Mouse (Mus musculus) hindbrain, embryonic 15.5 days (tissue): Measurements from ENCODE around the gene Kcnk6. TPM values are rescaled to one million over a fixed set of nuclear protein-coding genes. Genes with fewer than 3 reads are reported as not detected.
"Not testable (repeated sequence)": the region's sequence is repeated elsewhere in the genome, so short reads cannot be mapped to it uniquely, and the experiment has no call there.

ENCODE experiments used
- ATAC-seq: fragments of 200-750 bp; cut with Nextera tagmentation; 2 replicates; pipeline ENCODE4 v1.8.0; 2017; ENCODE audit warnings: low read depth, moderate number of reproducible peaks, moderate TSS enrichment; ENCODE audit not compliant: low FRiP score
- H3K27ac ChIP-seq: fragments of 300-500 bp; sonication (generic); replicated peaks from 2 replicates; pipeline ENCODE4 v1.5.1; 2015; ENCODE audit warnings: mild to moderate bottlenecking, inconsistent platforms
- H3K27me3 ChIP-seq: fragments of 300-500 bp; sonication (generic); 2 replicates; pipeline ENCODE4 v1.6.1; 2015; ENCODE audit warnings: control low read depth, inconsistent platforms
- H3K36me3 ChIP-seq: fragments of 300-500 bp; sonication (generic); 2 replicates; pipeline ENCODE4 v1.6.1; 2015; ENCODE audit warnings: control low read depth, inconsistent platforms
- H3K4me1 ChIP-seq: fragments of 300-500 bp; sonication (generic); replicated peaks from 2 replicates; pipeline ENCODE4 v1.6.1; 2015; ENCODE audit warnings: control low read depth, inconsistent platforms
- H3K4me2 ChIP-seq: fragments of 300-500 bp; sonication (generic); 2 replicates; pipeline ENCODE4 v1.6.1; 2015; ENCODE audit warnings: moderate library complexity, mild to moderate bottlenecking, inconsistent platforms
- H3K4me3 ChIP-seq: fragments of 300-500 bp; sonication (generic); 2 replicates; pipeline ENCODE4 v1.5.1; 2015; ENCODE audit warnings: mild to moderate bottlenecking, inconsistent platforms
- H3K9ac ChIP-seq: fragments of 300-500 bp; sonication (generic); 2 replicates; pipeline ENCODE4 v1.6.1; 2015; ENCODE audit warnings: inconsistent platforms
- H3K9me3 ChIP-seq: fragments of 300-500 bp; sonication (generic); 2 replicates; pipeline ENCODE4 v1.6.1; 2016; ENCODE audit warnings: control low read depth, inconsistent platforms
- WGBS: fragments of 180-500 bp; shearing (Covaris S2); methylation state at CpG from one replicate; pipeline ENCODE4 v1.1.7; 2015; 5-methylcytosine and 5-hydroxymethylcytosine counted together
- polyA plus RNA-seq: library from polyadenylated mRNA; unstranded; fragments of >200 nt; fragmentation: Nextera tagmentation; extraction: Ambion mirVana; gene quantifications from 2 replicates; pipeline ENCODE4 v1.2.1, GENCODE M21; 2015

The Kcnk6 gene
- polyA plus RNA-seq, 1 experiment from 2014 or later: 0.77 TPM

- Histone ChIP-seq H3K4me2 (peak overlapping the region; percentile 43), H3K27me3 (peaks cover 3% of the 10 kb centered on the region; the same call in 1 of the 2 replicates), H3K9ac (0 out of 2 replicates have a peak overlapping the region, but pooled peaks have one; percentile 1), H3K27ac (no peak overlapping the region), H3K4me1 (peaks cover 10% of the 10 kb centered on the region), H3K36me3 (no peaks in the 10 kb centered on the region), H3K4me3 (0 out of 2 replicates have a peak overlapping the region, but pooled peaks have one; percentile 1), H3K9me3 (no peaks in the 10 kb centered on the region)
- ATAC-seq: peak; percentile 61
- WGBS: 10% methylated on average over 16 of the region's 16 CpGs
These were observed 7.4 kb downstream of the Kcnk6 start for GRCm38 (mm10) chr7:29224756-29225394.

DNA sequence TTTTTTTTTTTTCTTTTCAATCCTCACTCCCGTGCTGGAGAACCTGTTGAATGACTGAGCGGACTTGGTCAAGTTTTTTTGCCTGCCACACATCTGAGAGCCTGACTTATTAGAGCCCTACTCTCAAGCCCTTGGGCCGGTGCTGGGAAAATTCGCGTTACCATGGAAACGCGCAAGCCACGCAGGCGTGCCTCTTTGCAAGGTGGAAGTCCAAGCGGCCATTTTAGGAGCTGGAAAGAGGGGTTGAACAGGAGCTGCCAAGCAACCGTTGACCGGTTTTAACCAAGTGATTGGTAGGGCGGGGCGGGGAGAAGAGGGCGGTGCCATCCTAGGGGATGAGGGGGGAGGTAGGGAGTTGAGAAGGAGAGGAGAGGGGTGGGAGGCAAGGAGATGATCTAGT, 17.5 kb downstream of the Kcnk6 start:
- Histone ChIP-seq H3K27ac (no peak overlapping the region), H3K4me1 (peaks cover 23% of the 10 kb centered on the region), H3K27me3 (peaks cover 10% of the 10 kb centered on the region), H3K9me3 (no peaks in the 10 kb centered on the region), H3K4me3 (no peak overlapping the region), H3K4me2 (0 out of 2 replicates have a peak overlapping the region, but pooled peaks have one; percentile 11), H3K9ac (no peak overlapping the region), H3K36me3 (no peaks in the 10 kb centered on the region)
- no peak for ATAC-seq
- 41% methylated on average over 15 of the region's 15 CpGs for WGBS

GRCm38 (mm10) chr7:29214236-29214635, 18.1 kb downstream of the Kcnk6 start:
- Histone ChIP-seq H3K9ac (no peak overlapping the region), H3K27me3 (peaks cover 10% of the 10 kb centered on the region), H3K27ac (no peak overlapping the region), H3K36me3 (no peaks in the 10 kb centered on the region), H3K4me3 (0 out of 2 replicates have a peak overlapping the region, but pooled peaks have one; percentile 34), H3K4me1 (peaks cover 23% of the 10 kb centered on the region), H3K9me3 (no peaks in the 10 kb centered on the region), H3K4me2 (peak overlapping the region; percentile 58)
- 62% methylated on average over 2 of the region's 2 CpGs for WGBS
- ATAC-seq: no peak

DNA sequence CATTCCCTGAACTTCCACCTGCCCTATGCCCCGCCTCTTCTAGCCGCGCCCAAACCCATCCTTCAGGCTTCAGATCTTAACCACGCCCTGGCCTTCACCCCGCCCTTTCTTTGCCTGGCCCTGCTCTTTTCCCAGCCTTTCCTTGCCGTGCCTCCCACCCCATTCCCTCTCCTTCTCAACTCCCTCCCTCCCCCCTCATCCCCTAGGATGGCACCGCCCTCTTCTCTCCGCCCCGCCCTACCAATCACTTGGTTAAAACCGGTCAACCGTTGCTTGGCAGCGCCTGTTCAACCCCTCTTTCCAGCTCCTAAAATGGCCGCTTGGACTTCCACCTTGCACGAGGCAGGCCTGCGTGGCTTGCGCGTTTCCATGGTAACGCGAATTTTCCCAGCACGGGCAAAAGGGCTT, 18.6 kb downstream of the Kcnk6 start, which contains the start of gene Catsperg1:
Catsperg1 (minus strand) TSS at position 361 of the 408 bp plus-strand sequence.
- Histone ChIP-seq H3K4me1 (peaks cover 23% of the 10 kb centered on the region), H3K9me3 (no peaks in the 10 kb centered on the region), H3K27me3 (peaks cover 10% of the 10 kb centered on the region), H3K4me2 (peak within 1 kb of the TSS; percentile 58), H3K9ac (no peak within 1 kb of the TSS), H3K36me3 (no peaks in the 10 kb centered on the region), H3K27ac (peak within 1 kb of the TSS; percentile 71; the same call in 1 of the 2 replicates), H3K4me3 (peak within 1 kb of the TSS; percentile 34)
- 3% methylated on average over 20 of the region's 20 CpGs for WGBS
- ATAC-seq: peak; percentile 77

DNA sequence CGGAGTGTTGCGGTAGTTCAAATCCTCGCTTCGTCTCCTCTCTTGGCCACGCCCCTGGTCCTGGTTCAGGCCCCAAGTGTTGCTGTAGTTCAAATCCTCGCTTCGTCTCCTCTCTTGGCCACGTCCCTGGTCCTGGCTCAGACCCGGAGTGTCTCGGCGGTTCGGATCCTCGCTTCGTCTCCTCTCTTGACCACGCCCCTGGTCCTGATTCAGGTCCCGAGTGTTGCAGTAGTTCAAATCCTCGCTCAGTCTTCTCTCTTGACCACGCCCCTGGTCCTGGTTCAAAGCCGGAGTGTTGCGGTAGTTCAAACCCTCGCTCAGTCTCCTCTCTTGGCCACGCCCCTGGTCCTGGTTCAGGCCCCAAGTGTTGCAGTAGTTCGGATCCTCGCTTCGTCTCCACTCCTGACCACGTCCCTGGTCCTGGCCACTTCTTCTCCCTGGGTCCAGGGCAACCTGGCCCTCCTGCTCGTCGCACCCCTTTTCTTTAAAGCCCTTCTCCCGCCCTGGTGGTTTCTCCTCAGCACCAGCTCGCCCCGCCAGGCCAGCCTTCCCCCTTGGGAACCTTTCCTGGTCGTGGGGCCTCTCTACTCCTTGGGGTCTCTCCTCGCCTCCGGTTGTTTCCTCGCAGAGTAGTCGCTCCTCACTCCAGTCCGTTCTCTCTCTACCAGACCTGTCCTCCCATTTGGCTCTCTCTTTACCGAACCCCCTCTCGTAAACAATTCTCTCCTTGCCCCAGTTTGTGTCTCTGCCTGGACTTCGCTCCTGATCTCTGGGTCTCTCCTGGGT, 19.3 kb downstream of the Kcnk6 start:
- Histone ChIP-seq H3K4me1 (peaks cover 23% of the 10 kb centered on the region), H3K4me3 (peak overlapping the region; percentile 34), H3K4me2 (peak overlapping the region; percentile 58)
- 17% methylated on average over 40 of the region's 40 CpGs for WGBS
- not testable (repeated sequence) for H3K9me3 ChIP-seq, H3K9ac ChIP-seq, H3K27ac ChIP-seq, H3K36me3 ChIP-seq, H3K27me3 ChIP-seq
- ATAC-seq: 0 out of 2 replicates have a peak, but pooled peaks have one; percentile 3

DNA sequence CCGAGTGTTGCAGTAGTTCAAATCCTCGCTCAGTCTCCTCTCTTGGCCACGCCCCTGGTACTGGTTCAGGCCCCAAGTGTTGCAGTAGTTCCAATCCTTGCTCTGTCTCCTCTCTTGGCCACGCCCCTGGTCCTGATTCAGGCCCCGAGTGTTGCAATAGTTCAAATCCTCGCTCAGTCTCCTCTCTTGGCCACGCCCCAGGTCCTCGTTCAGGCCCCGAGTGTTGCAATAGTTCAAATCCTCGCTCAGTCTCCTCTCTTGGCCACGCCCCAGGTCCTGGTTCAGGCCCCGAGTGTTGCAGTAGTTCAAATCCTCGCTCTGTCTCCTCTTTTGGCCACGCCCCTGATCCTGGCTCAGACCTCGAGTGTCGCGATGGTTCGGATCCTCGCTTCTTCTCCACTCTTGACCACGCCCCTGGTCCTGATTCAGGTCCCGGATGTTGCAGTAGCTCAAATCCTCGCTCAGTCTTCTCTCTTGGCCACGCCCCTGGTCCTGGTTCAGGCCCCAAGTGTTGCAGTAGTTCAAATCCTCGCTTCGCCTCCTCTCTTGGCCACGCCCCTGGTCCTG, 20.0 kb downstream of the Kcnk6 start:
- Histone ChIP-seq H3K4me1 (peaks cover 23% of the 10 kb centered on the region), H3K9ac (no peak overlapping the region), H3K27ac (no peak overlapping the region), H3K4me2 (peak overlapping the region; percentile 58), H3K36me3 (no peaks in the 10 kb centered on the region), H3K27me3 (peaks cover 10% of the 10 kb centered on the region), H3K9me3 (no peaks in the 10 kb centered on the region), H3K4me3 (peak overlapping the region; percentile 34)
- WGBS: 15% methylated on average over 26 of the region's 26 CpGs
- ATAC-seq: no peak

DNA sequence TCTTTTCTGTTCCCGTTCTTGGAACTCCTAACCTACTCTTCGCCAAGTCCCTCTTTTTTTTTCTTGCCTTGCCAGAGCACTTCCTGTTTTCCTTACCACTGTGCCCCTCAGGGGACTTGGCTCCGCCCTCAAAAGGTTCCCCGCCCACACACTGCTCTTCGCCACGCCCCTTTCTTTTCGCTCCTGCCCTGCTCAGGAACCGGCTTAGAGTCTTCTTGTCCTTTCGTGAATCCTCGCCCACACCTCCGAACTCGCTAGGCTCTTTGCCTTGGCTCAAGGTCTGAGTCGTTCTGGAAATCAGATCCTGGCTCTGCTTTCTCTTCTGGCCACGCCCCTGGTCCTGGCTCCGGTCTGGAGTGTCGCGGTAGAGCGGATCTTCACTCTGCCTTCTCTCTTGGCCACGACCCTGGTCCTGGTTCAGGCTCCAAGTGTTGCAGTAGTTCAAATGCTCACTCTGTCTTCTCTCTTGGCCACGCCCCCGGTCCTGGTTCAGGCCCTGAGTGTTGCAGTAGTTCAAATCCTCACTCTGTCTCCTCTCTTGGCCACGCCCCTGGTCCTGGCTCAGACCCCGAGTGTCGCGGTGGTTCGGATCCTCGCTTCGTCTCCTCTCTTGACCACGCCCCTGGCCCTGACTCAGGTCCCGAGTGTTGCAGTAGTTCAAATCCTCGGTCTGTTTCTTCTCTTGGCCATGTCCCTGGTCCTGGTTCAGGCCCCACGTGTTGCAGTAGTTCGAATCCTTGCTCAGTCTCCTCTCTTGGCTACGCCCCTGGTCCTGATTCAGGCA, 20.7 kb downstream of the Kcnk6 start:
- no peaks in the 10 kb centered on the region for H3K9me3 ChIP-seq
- H3K4me1 ChIP-seq: peaks cover 23% of the 10 kb centered on the region
- 6% methylated on average over 34 of the region's 34 CpGs for WGBS
- H3K4me2 ChIP-seq: peak overlapping the region; percentile 58
- peak; percentile 62 for ATAC-seq
- H3K27ac ChIP-seq: no peak overlapping the region
- H3K9ac ChIP-seq: no peak overlapping the region
- H3K27me3 ChIP-seq: peaks cover 10% of the 10 kb centered on the region
- no peaks in the 10 kb centered on the region for H3K36me3 ChIP-seq
- H3K4me3 ChIP-seq: peak overlapping the region; percentile 34

GRCm38 (mm10) chr7:29211013-29211412, 21.3 kb downstream of the Kcnk6 start:
- not testable (repeated sequence) for H3K27ac ChIP-seq, H3K36me3 ChIP-seq, H3K9ac ChIP-seq, H3K27me3 ChIP-seq, ATAC-seq, H3K9me3 ChIP-seq
- 25% methylated on average over 14 of the region's 15 CpGs for WGBS
- Histone ChIP-seq H3K4me2 (peak overlapping the region; percentile 58), H3K4me3 (peak overlapping the region; percentile 34), H3K4me1 (peaks cover 23% of the 10 kb centered on the region)

- Histone ChIP-seq H3K4me2 (no peak overlapping the region), H3K27ac (no peak overlapping the region), H3K9me3 (no peaks in the 10 kb centered on the region), H3K36me3 (no peaks in the 10 kb centered on the region), H3K4me3 (no peak overlapping the region), H3K9ac (no peak overlapping the region), H3K4me1 (no peaks in the 10 kb centered on the region), H3K27me3 (no peaks in the 10 kb centered on the region)
- 75% methylated on average over 6 of the region's 6 CpGs for WGBS
- no peak for ATAC-seq
These were observed 29.7 kb downstream of the Kcnk6 start for GRCm38 (mm10) chr7:29202577-29202976.

- not testable (repeated sequence) for H3K4me1 ChIP-seq, H3K27ac ChIP-seq, H3K4me3 ChIP-seq, H3K36me3 ChIP-seq, ATAC-seq, H3K27me3 ChIP-seq, H3K9ac ChIP-seq, H3K4me2 ChIP-seq, H3K9me3 ChIP-seq
- 94% methylated on average over 1 of the region's 1 CpGs for WGBS
These were observed 38.1 kb downstream of the Kcnk6 start for GRCm38 (mm10) chr7:29194230-29194629.

DNA sequence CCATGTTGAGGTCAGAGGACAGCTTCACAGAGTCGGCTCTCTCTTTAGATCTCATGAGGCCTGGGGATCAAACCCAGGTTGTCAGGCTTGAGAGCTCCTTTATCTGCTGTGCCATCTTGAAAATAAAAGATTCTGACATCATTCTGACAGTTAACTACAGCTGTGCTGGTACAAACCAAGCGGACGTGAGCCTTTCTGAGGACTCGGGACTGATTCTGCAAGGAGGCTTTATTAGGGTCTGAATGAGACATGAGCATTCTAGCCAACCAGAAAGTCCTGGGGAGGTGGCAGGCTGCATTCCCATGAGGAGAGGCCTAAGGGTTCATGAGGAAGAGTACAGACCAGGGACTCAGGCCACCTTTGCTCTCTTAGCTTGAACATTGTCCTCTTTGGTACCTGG, 51.0 kb downstream of the Kcnk6 start:
- not testable (repeated sequence) for H3K9ac ChIP-seq, ATAC-seq
- H3K4me2 ChIP-seq: peak overlapping the region; percentile 78

More for the DNA sequence above, 51.0 kb downstream of the Kcnk6 start:
- Histone ChIP-seq H3K4me1 (peaks cover 21% of the 10 kb centered on the region), H3K27ac (peak overlapping the region; percentile 78; the same call in 1 of the 2 replicates)
- not testable (repeated sequence) for H3K27me3 ChIP-seq, H3K36me3 ChIP-seq, H3K9me3 ChIP-seq, H3K4me3 ChIP-seq
- WGBS: 87% methylated on average over 4 of the region's 4 CpGs
